Mouse (Mus musculus): Measurements from ENCODE around the gene Cox5b.
"Not testable (repeated sequence)": the region's sequence is repeated elsewhere in the genome, so short reads cannot be mapped to it uniquely, and the experiment has no call there.

GRCm38 (mm10) chr1:36668007-36668406, 23.2 kb upstream of the Cox5b start:
- not testable (repeated sequence) for TF ChIP-seq CTCF (IDR thresholded peaks at IDR 0.05; ENCODE audit: low read depth); EP300 (optimal IDR thresholded peaks at IDR 0.05)
